Comparison of ENCODE assay signal across 9 mouse cellular contexts in genomic region chr10:63113027-63113604, GRCm38 (mm10). TPM values are rescaled to one million over a fixed set of nuclear protein-coding genes. Genes with fewer than 3 reads are reported as not detected.
DNase-seq lines count a peak whose midpoint lies in the region; ATAC-seq and TF ChIP-seq lines count a peak whose summit lies in the region.
"Had no signal": no experiment of that assay in that cellular context is flagged by ENCODE, and none has a peak within 500 bp of the region (broad histone marks: within the 10 kb centered on the region; RNA-seq: fewer than 3 reads in every experiment).

No protein-coding gene starts in this region.

- DNase-seq in forebrain, embryonic 11.5 days (ENCODE audit: low spot score) = no peak
- no peak for DNase-seq in forebrain, embryonic 10.5 days (ENCODE audit: extremely low spot score, low spot score)
- DNase-seq in lung, embryonic 14.5 days = peak; percentile 79
- DNase-seq in lung, postnatal 10 days = no peak
- peak; percentile 12 for DNase-seq in embryo, embryonic 9.5 days (ENCODE audit: extremely low spot score)
- DNase-seq in retina, embryonic 14.5 days (ENCODE audit: low spot score) = peak; percentile 86
- DNase-seq in spleen, postnatal 14 days (ENCODE audit: low spot score in 2 of 2) = no peak
- DNase-seq in left cerebral cortex, adult 18-20 months (ENCODE audit: low spot score in 2 of 2) = no peak

- no peaks in the 10 kb centered on the region for H3K27me3 ChIP-seq in forebrain, embryonic 11.5 days (ENCODE audit: control insufficient read depth, insufficient read depth, low read length)
- H3K27me3 ChIP-seq in forebrain, embryonic 10.5 days (ENCODE audit: poor library complexity, severe bottlenecking) = no peaks in the 10 kb centered on the region
- no peaks in the 10 kb centered on the region for H3K27me3 ChIP-seq in lung, embryonic 14.5 days (ENCODE audit: insufficient read depth, low read length)

- H3K4me2 ChIP-seq in forebrain, embryonic 11.5 days (ENCODE audit: low read depth, low read length, severe bottlenecking) = no peak overlapping the region
- H3K4me2 ChIP-seq in lung, embryonic 14.5 days = no peak overlapping the region

- peak; percentile 38; the same call in 1 of the 2 replicates for TF ChIP-seq CTCF in lung, embryonic 14.5 days (IDR thresholded peaks at IDR 0.05; ENCODE audit: low read depth)

- H3K36me3 ChIP-seq in forebrain, embryonic 11.5 days (ENCODE audit: control insufficient read depth, insufficient read depth, low read length) = no peaks in the 10 kb centered on the region
- no peaks in the 10 kb centered on the region for H3K36me3 ChIP-seq in forebrain, embryonic 10.5 days (replicated peaks)
- H3K36me3 ChIP-seq in lung, embryonic 14.5 days (ENCODE audit: insufficient read depth) = no peaks in the 10 kb centered on the region

- H3K9ac ChIP-seq in forebrain, embryonic 11.5 days (ENCODE audit: low read length) = no peak overlapping the region
- no peak overlapping the region for H3K9ac ChIP-seq in lung, embryonic 14.5 days

- no peak overlapping the region for H3K27ac ChIP-seq in forebrain, embryonic 11.5 days (ENCODE audit: low read depth, low read length)
- H3K27ac ChIP-seq in forebrain, embryonic 10.5 days = no peak overlapping the region
- no peak overlapping the region for H3K27ac ChIP-seq in lung, embryonic 14.5 days (ENCODE audit: low read depth)

- H3K4me1 ChIP-seq in forebrain, embryonic 11.5 days (replicated peaks; ENCODE audit: control insufficient read depth, insufficient read depth, low read length) = no peaks in the 10 kb centered on the region
- H3K4me1 ChIP-seq in forebrain, embryonic 10.5 days = no peaks in the 10 kb centered on the region
- no peaks in the 10 kb centered on the region for H3K4me1 ChIP-seq in lung, embryonic 14.5 days (ENCODE audit: insufficient read depth)

- H3K9me3 ChIP-seq in forebrain, embryonic 11.5 days (ENCODE audit: control insufficient read depth, low read length) = no peaks in the 10 kb centered on the region
- H3K9me3 ChIP-seq in forebrain, embryonic 10.5 days = peaks cover 11% of the 10 kb centered on the region; the same call in 1 of the 2 replicates
- no peaks in the 10 kb centered on the region for H3K9me3 ChIP-seq in lung, embryonic 14.5 days (ENCODE audit: low read depth, low read length)

- 0 out of 2 replicates have a peak, but pooled peaks have one; percentile 39 for ATAC-seq in forebrain, embryonic 11.5 days (replicated peaks; ENCODE audit: low FRiP score)
- ATAC-seq in lung, embryonic 14.5 days (ENCODE audit: insufficient read depth) = no peak

- H3K4me3 ChIP-seq in forebrain, embryonic 11.5 days (ENCODE audit: low read depth, low read length) = no peak overlapping the region
- H3K4me3 ChIP-seq in forebrain, embryonic 10.5 days = no peak overlapping the region
- H3K4me3 ChIP-seq in lung, embryonic 14.5 days (ENCODE audit: low read depth, low read length) = no peak overlapping the region

- WGBS in forebrain, embryonic 11.5 days = 56% methylated on average over 5 of the region's 5 CpGs
- WGBS in forebrain, embryonic 10.5 days = 68% methylated on average over 5 of the region's 5 CpGs
- 45% methylated on average over 5 of the region's 5 CpGs for WGBS in lung, embryonic 14.5 days

RNA-seq across cellular contexts. Expression of gene Atoh7, which starts 13.7 kb away (rescaled TPM):
- 1.1 TPM in 2 replicates for polyA plus RNA-seq in forebrain, embryonic 11.5 days (2014; fragmentation: Nextera tagmentation; extraction: Ambion mirVana)
- polyA plus RNA-seq in forebrain, embryonic 10.5 days (2016; fragmentation: Nextera tagmentation; extraction: Ambion mirVana) = 0.55 and 0.73 TPM in 2 replicates
- 0.11 TPM in 2 replicates for polyA plus RNA-seq in lung, embryonic 14.5 days (2014; fragmentation: Nextera tagmentation; extraction: Ambion mirVana)
- 1 to 10 TPM; 2.2 to 3.8 TPM for total RNA-seq in left cerebral cortex, adult 18-20 months (2021)
- total RNA-seq: heart, adult 8-10 months had no signal

RNA-seq across cellular contexts. Expression of gene Pbld1, which starts 53.2 kb away (rescaled TPM):
- 1.6 and 1.8 TPM in 2 replicates for polyA plus RNA-seq in forebrain, embryonic 11.5 days (2014; fragmentation: Nextera tagmentation; extraction: Ambion mirVana)
- polyA plus RNA-seq in forebrain, embryonic 10.5 days (2016; fragmentation: Nextera tagmentation; extraction: Ambion mirVana) = 1.5 and 1.8 TPM in 2 replicates
- polyA plus RNA-seq in lung, embryonic 14.5 days (2014; fragmentation: Nextera tagmentation; extraction: Ambion mirVana) = 1.4 and 1.6 TPM in 2 replicates
- total RNA-seq in left cerebral cortex, adult 18-20 months (2021) = under 1 TPM; 0.30 to 0.45 TPM

Comparison
In these comparisons a context has a peak if more than half of its experiments do, and no peak if none do; other contexts are left out.
1. DNase-seq: peak in lung, embryonic 14.5 days (single experiment), embryo, embryonic 9.5 days (single experiment) and retina, embryonic 14.5 days (single experiment); none in forebrain, embryonic 11.5 days (single experiment), forebrain, embryonic 10.5 days (single experiment), lung, postnatal 10 days (single experiment), spleen, postnatal 14 days (0 of 2) and left cerebral cortex, adult 18-20 months (0 of 2).